Mouse (Mus musculus): Measurements from ENCODE around the gene Anks1.

Anks1 gene

GRCm38 (mm10) chr17:27908888-27909621 lies at the start of gene Anks1:
TSS of gene Anks1 (plus strand) at chr17:27909306.
- peak; percentile 66 for DNase-seq (ENCODE audit: low read depth, low spot score)

GRCm38 (mm10) chr17:27865461-27865860 lies 43.6 kb upstream of the Anks1 start:
- DNase-seq (ENCODE audit: low read depth, low spot score): no peak

GRCm38 (mm10) chr17:27866737-27867136 lies 42.4 kb upstream of the Anks1 start:
- DNase-seq (ENCODE audit: low read depth, low spot score): no peak

GRCm38 (mm10) chr17:27871851-27872250 lies 37.3 kb upstream of the Anks1 start:
- no peak for DNase-seq (ENCODE audit: low read depth, low spot score)

GRCm38 (mm10) chr17:27873583-27873982 lies 35.5 kb upstream of the Anks1 start:
- no peak for DNase-seq (ENCODE audit: low read depth, low spot score)

- no peak for DNase-seq (ENCODE audit: low read depth, low spot score)
These were observed 34.6 kb upstream of the Anks1 start for GRCm38 (mm10) chr17:27874510-27874909.

GRCm38 (mm10) chr17:27881518-27881917 lies 27.6 kb upstream of the Anks1 start:
- no peak for DNase-seq (ENCODE audit: low read depth, low spot score)

GRCm38 (mm10) chr17:27883129-27883528 lies 26.0 kb upstream of the Anks1 start:
- DNase-seq (ENCODE audit: low read depth, low spot score): no peak

- no peak for DNase-seq (ENCODE audit: low read depth, low spot score)
These were observed 25.1 kb upstream of the Anks1 start for GRCm38 (mm10) chr17:27883994-27884393.

GRCm38 (mm10) chr17:27886499-27887210 lies 22.5 kb upstream of the Anks1 start:
- DNase-seq (ENCODE audit: low read depth, low spot score): no peak

GRCm38 (mm10) chr17:27907512-27908205 lies 1.4 kb upstream of the Anks1 start:
- DNase-seq (ENCODE audit: low read depth, low spot score): peak; percentile 81

GRCm38 (mm10) chr17:27908206-27908887 lies 759 bp upstream of the Anks1 start:
- DNase-seq (ENCODE audit: low read depth, low spot score): no peak

- DNase-seq (ENCODE audit: low read depth, low spot score): peak; percentile 6
These were observed 755 bp downstream of the Anks1 start, which contains the start of gene Taf11 for GRCm38 (mm10) chr17:27909622-27910500. TSS of gene Taf11 (minus strand) at chr17:27909844.

- DNase-seq (ENCODE audit: low read depth, low spot score): no peak
These were observed 2.3 kb downstream of the Anks1 start for GRCm38 (mm10) chr17:27911371-27911770.

- DNase-seq (ENCODE audit: low read depth, low spot score): no peak
These were observed 5.6 kb downstream of the Anks1 start for GRCm38 (mm10) chr17:27914742-27915141.

- no peak for DNase-seq (ENCODE audit: low read depth, low spot score)
These were observed 7.3 kb downstream of the Anks1 start for GRCm38 (mm10) chr17:27916366-27916765.

- DNase-seq (ENCODE audit: low read depth, low spot score): no peak
These were observed 11.6 kb downstream of the Anks1 start for GRCm38 (mm10) chr17:27920676-27921075.

- no peak for DNase-seq (ENCODE audit: low read depth, low spot score)
These were observed 13.1 kb downstream of the Anks1 start for GRCm38 (mm10) chr17:27922174-27922712.

- no peak for DNase-seq (ENCODE audit: low read depth, low spot score)
These were observed 15.9 kb downstream of the Anks1 start for GRCm38 (mm10) chr17:27925054-27925453.

GRCm38 (mm10) chr17:27925504-27925903 lies 16.4 kb downstream of the Anks1 start:
- DNase-seq (ENCODE audit: low read depth, low spot score): no peak

Data from c-Kit-negative CD71-positive TER-119-positive erythroid progenitor cells, embryonic 14.5 days (primary cell).